Mouse (Mus musculus) hindbrain, postnatal 0 days (tissue): ENCODE results near the gene Kcnk4. TPM values are rescaled to one million over a fixed set of nuclear protein-coding genes. Genes with fewer than 3 reads are reported as not detected.

Experiments used
- ATAC-seq: fragments of 200-750 bp; cut with Nextera tagmentation; 2 replicates; pipeline ENCODE4 v1.8.0; 2017; ENCODE audit warnings: mild to moderate bottlenecking, moderate TSS enrichment, moderate library complexity
- DNase-seq: peaks from one replicate; pipeline ENCODE4 v3.0.0-alpha.2; 2015; ENCODE audit warnings: low spot score
- H3K27ac ChIP-seq: fragments of 300-500 bp; sonication (generic); 2 replicates; pipeline ENCODE4 v1.5.1; 2014; ENCODE audit warnings: mild to moderate bottlenecking
- H3K27me3 ChIP-seq: fragments of 300-500 bp; sonication (generic); 2 replicates; pipeline ENCODE4 v1.6.1; 2014; ENCODE audit warnings: low read length, mixed read lengths; ENCODE audit not compliant: insufficient read depth
- H3K36me3 ChIP-seq: fragments of 300-500 bp; sonication (generic); 2 replicates; pipeline ENCODE4 v1.6.1; 2014; ENCODE audit warnings: low read length, mixed read lengths; ENCODE audit not compliant: insufficient read depth
- H3K4me1 ChIP-seq: fragments of 300-500 bp; sonication (generic); 2 replicates; pipeline ENCODE4 v1.6.1; 2014; ENCODE audit warnings: antibody characterized with exemption, low read length, mixed read lengths; ENCODE audit not compliant: insufficient read depth
- H3K4me2 ChIP-seq: fragments of 300-500 bp; sonication (generic); 2 replicates; pipeline ENCODE4 v1.6.1; 2014; ENCODE audit warnings: low read depth, mild to moderate bottlenecking, low read length, moderate library complexity, mixed read lengths
- H3K4me3 ChIP-seq: fragments of 300-500 bp; sonication (generic); 2 replicates; pipeline ENCODE4 v1.5.1; 2014; ENCODE audit warnings: low read length
- H3K9ac ChIP-seq: fragments of 300-500 bp; sonication (generic); replicated peaks from 2 replicates; pipeline ENCODE4 v1.6.1; 2014; ENCODE audit warnings: mild to moderate bottlenecking, low read length, moderate library complexity, mixed read lengths
- H3K9me3 ChIP-seq: fragments of 300-500 bp; sonication (generic); 2 replicates; pipeline ENCODE4 v1.6.1; 2016; ENCODE audit warnings: low read length, mixed read lengths
- CTCF ChIP-seq: IDR thresholded peaks from 2 replicates; pipeline ENCODE4 v1.5.1; 2016; ENCODE audit warnings: antibody characterized with exemption, control low read depth, low read depth
- WGBS: fragments of 180-500 bp; shearing (Covaris S2); extraction: QIAGEN DNeasy Blood & Tissue Kit; methylation state at CpG from one replicate; pipeline ENCODE4 v1.1.7; 2014; 5-methylcytosine and 5-hydroxymethylcytosine counted together
- polyA plus RNA-seq: library from polyadenylated mRNA; unstranded; fragments of >200 nt; fragmentation: Nextera tagmentation; extraction: Ambion mirVana; gene quantifications from 2 replicates; pipeline ENCODE4 v1.2.1, GENCODE M21; 2015
- total RNA-seq: library from RNA; depleted of rRNA; stranded (reverse); fragments of >200 nt; gene quantifications from 2 replicates; pipeline ENCODE4 v1.2.3, GENCODE M21; 2014

Kcnk4 gene
- total and polyA plus RNA-seq, 2 experiments from 2014 or later, result 13.3 to 21.7 TPM

DNA sequence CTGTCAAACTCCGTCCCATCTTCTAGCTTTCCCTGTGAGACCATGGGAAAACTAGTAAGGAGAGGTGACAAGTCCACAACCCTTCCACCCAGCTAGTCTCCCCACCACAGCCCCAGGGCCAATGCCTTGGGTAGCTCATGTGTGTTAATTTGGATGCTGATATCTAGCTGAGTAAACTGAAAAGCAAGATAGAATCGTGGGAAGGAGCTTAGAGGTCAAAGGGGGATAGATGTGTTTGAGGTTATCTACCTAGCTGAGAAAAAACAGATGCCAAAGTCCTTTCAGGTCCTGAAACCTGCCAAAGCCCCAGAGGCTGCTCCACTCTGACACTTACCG, 44.3 kb upstream of the Kcnk4 start:
- DNase-seq, result no peak
- TF ChIP-seq CTCF, result no peak
- Histone ChIP-seq H3K4me1 (peaks cover 30% of the 10 kb centered on the region), H3K27me3 (no peaks in the 10 kb centered on the region), H3K9me3 (no peaks in the 10 kb centered on the region), H3K4me2 (peak overlapping the region; percentile 76), H3K9ac (peak overlapping the region; percentile 79), H3K4me3 (peak overlapping the region; percentile 68), H3K27ac (peak overlapping the region; percentile 96; the same call in 1 of the 2 replicates), H3K36me3 (peaks cover 10% of the 10 kb centered on the region; the same call in 1 of the 2 replicates)
- whole genome bisulfite sequencing, result 38% methylated on average over 3 of the region's 3 CpGs
- no peak for ATAC-seq

DNA sequence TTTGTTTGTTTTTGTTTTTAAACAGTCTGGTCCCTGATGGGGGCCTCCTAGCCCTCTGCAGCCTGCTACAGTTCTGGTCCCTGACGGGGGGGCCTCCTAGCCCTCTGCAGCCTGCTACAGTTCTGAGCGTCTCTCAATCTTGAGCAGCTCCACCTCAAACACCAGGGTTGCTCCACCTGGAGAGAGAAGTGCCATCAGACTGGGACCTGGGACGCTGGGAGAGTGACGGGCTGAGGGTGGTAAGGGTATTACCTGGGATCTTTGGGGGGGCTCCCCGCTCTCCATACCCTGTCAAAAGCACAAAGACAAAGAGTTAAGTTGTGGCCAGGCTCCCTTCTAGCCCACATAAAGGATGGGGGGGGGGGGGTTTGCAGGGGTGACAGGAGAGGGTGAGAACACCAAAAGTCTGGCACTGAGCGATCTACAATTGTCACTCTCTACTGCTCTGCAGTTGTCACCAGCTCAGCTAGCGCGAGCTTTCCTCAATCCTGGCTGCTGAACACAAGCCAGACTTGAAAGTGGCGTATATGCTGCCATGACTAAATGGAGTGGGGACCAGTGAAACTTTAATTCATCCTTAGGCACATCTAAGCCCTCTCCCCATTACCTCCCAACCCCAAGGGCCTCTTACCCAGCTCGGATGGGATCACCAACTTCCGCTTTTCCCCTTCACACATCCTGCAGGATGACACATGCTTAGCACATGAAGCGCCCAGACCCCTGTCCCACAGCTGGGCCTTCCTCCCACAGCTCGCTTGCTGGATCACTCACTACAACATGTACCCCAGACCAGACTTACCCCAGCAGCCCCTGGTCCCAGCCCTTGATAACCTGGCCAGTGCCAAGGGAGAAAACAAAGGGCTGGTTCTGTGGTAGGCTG, 43.7 kb upstream of the Kcnk4 start:
- peak overlapping the region; percentile 79 for H3K9ac ChIP-seq
- peaks cover 10% of the 10 kb centered on the region; the same call in 1 of the 2 replicates for H3K36me3 ChIP-seq
- TF ChIP-seq CTCF, result no peak
- H3K4me3 ChIP-seq, result peak overlapping the region; percentile 68
- no peak for ATAC-seq
- H3K4me2 ChIP-seq, result peak overlapping the region; percentile 90; the same call in 1 of the 2 replicates
- peaks cover 30% of the 10 kb centered on the region for H3K4me1 ChIP-seq
- WGBS, result 74% methylated on average over 13 of the region's 13 CpGs
- H3K27ac ChIP-seq, result peak overlapping the region; percentile 96; the same call in 1 of the 2 replicates
- no peaks in the 10 kb centered on the region for H3K27me3 ChIP-seq
- no peak for DNase-seq
- no peaks in the 10 kb centered on the region for H3K9me3 ChIP-seq

DNA sequence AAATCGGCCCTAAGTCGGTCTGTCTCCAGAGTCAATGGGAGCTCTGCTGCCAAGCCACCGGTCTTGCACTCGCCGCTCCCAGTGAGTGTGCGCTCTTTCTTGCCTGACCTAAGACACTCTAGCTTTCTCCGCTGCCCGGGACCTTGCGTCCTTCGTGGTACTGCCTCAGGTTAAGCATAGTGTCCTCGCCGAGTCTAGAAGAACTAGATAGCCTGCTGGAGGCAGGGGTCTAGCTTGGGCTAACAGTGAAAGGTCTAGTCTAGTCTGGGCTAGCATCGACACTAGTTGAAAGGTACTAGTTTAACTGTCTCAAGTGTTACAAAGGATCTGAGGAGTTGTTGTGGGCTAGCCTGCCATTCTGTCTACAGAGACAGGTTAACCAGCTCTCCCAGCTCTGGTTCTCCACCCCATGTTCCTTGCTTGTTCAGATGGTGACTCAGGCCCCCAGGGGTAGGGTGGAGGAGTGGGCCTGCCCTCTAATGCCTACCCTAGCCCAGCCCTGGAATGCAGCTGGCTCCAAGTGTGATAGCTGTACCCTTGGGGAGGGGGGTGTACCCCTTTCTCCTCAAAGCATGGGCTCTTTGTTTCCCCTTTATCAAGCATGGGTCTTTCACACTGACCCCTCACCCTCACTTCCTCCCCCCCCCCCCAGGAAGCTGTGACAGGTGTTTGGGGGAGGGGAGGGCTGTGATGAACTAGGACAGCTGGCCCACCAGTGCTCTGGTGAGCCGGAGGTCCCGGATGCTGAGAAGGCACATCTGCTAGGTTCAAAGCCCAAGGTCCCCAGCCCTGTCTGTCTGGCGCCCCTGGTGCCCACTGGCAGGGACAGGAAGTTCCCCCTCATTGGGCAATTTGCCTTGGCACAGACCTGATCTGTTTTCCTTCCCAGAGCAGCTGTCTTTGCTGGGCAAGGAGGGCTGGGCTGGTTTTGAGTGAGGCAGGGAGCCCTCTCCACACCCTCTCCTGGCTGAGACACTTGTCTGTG, 41.5 kb upstream of the Kcnk4 start, which contains the start of gene Plcb3:
Gene Plcb3 (minus strand): TSS at position 934 of the 985 bp plus-strand sequence.
- TF ChIP-seq CTCF, result peak; percentile 68
- WGBS, result under 1% methylated on average over 16 of the region's 16 CpGs
- DNase-seq, result peak; percentile 95
- peaks cover 4% of the 10 kb centered on the region; the same call in 1 of the 2 replicates for H3K36me3 ChIP-seq
- peaks cover 23% of the 10 kb centered on the region for H3K4me1 ChIP-seq
- H3K9me3 ChIP-seq, result no peaks in the 10 kb centered on the region
- 0 out of 2 replicates have a peak, but pooled peaks cover under 1% of the 10 kb centered on the region for H3K27me3 ChIP-seq
- ATAC-seq, result peak; percentile 21
- peak within 1 kb of the TSS; percentile 90 for H3K4me2 ChIP-seq
- peak within 1 kb of the TSS; percentile 90 for H3K27ac ChIP-seq
- peak within 1 kb of the TSS; percentile 62 for H3K4me3 ChIP-seq
- H3K9ac ChIP-seq, result peak within 1 kb of the TSS; percentile 76

DNA sequence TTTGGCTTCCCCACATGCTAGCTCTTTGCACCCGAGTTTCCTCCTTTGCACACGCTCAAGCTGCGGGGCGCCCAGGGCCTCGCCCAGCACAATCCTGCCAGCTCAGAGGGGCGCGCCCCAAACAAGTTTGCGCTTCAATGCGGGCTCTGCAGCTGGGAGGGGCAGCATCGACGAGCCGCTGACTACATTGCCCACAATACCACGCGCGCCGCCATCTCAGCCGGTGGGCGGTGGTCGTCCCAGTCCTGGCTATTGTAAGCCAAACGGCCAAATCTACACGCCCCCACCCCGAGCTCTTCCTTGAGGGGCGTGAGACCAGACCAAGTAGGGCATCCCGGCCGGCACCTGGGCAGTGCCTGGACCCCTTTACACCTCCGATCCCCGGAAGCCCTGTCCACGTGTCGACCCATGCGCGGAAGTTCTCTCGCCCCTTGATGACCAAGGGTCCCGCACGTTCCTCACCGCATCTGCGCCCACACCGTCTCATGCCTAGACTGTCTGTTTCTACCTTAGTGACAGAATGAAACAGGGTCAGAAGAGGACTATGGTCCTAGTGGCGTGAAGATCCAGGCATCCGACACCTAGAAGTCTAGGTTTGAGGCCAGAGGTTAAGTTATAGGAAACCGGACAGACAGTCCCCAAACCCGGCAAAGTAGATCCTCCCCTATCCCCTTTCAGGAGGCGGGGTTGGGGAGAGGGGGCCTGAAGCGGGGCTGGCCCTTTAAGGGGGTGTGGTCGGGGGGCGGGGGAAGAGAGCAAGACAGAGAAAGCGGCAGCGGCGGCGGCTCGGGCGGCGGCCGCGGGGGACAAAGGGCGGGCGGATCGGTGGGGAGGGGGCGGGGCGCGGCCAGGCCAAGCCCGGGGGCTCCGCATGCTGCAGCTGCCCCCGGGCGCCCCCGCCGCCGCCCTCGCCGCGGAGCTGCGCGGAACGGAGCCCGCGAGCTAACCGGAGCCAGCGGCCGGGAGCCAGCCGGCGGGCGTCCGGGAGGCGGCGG, 40.2 kb upstream of the Kcnk4 start, which contains the start of gene Ppp1r14b:
Gene Ppp1r14b (plus strand): TSS at position 758 of the 995 bp plus-strand sequence.
- peak; percentile 56 for ATAC-seq
- H3K9me3 ChIP-seq, result no peaks in the 10 kb centered on the region

DNA sequence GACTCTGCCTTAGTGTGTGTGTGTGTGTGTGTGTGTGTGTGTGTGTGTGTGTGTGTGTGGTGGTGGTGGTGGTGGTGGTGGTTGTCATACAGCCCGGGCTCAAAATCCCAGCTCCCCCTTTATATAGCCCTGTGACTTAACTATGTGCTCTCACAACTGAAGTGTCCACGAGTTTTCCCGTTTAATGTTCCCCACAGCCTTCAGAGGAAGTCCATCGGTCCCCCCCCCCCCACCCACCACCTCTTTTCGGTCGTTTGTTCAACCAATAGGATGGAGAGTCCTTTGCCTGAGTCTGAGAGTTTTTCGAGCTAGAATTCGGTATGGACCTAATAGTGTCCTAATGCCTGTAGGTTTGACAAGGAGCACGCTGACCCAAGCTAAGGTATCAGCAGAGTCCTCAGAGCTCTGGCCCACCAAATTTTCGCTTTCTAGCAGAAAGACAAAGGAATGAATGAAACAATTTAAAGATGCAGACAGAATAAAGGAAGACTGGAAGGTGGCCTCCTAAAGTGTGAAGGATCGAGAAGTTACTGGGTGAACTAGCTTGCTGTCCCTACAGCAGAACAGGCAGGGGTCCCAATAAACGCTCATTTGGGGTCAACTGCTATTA, 39.4 kb upstream of the Kcnk4 start:
- Histone ChIP-seq H3K4me2 (peak overlapping the region; percentile 90), H3K4me1 (peaks cover 17% of the 10 kb centered on the region), H3K27ac (no peak overlapping the region), H3K27me3 (0 out of 2 replicates have a peak, but pooled peaks cover 3% of the 10 kb centered on the region), H3K4me3 (peak overlapping the region; percentile 62), H3K9ac (peak overlapping the region; percentile 76; the same call in 1 of the 2 replicates), H3K9me3 (no peaks in the 10 kb centered on the region), H3K36me3 (peaks cover 4% of the 10 kb centered on the region; the same call in 1 of the 2 replicates)
- 33% methylated on average over 12 of the region's 12 CpGs for WGBS
- DNase-seq (no peak), ATAC-seq (no peak)
- no peak for TF ChIP-seq CTCF

More for the DNA sequence above, 40.2 kb upstream of the Kcnk4 start, which contains the start of gene Ppp1r14b:
- peaks cover 4% of the 10 kb centered on the region; the same call in 1 of the 2 replicates for H3K36me3 ChIP-seq
- DNase-seq, result peak; percentile 89
- no peak for TF ChIP-seq CTCF
- H3K27me3 ChIP-seq, result 0 out of 2 replicates have a peak, but pooled peaks cover 3% of the 10 kb centered on the region
- H3K4me2 ChIP-seq, result peak within 1 kb of the TSS; percentile 90
- H3K4me3 ChIP-seq, result peak within 1 kb of the TSS; percentile 62
- under 1% methylated on average over 70 of the region's 84 CpGs for WGBS
- peak within 1 kb of the TSS; percentile 76 for H3K9ac ChIP-seq
- H3K27ac ChIP-seq, result peak within 1 kb of the TSS; percentile 90
- H3K4me1 ChIP-seq, result peaks cover 22% of the 10 kb centered on the region
